Mouse (Mus musculus) heart, embryonic 16.5 days (tissue): ENCODE results near the gene Nrip1. TPM values are rescaled to one million over a fixed set of nuclear protein-coding genes. Genes with fewer than 3 reads are reported as not detected.

ENCODE experiments used
- ATAC-seq: fragments of 200-750 bp; cut with Nextera tagmentation; replicated peaks from 2 replicates; pipeline ENCODE4 v1.8.0; 2017; ENCODE audit warnings: moderate number of reproducible peaks; ENCODE audit not compliant: insufficient read depth, low FRiP score; ENCODE audit errors: extremely low read depth
- H3K27ac ChIP-seq: fragments of 300-500 bp; sonication (generic); 2 replicates; pipeline ENCODE4 v1.5.1; 2014; ENCODE audit warnings: mild to moderate bottlenecking, low read length, control low read depth, moderate library complexity
- H3K27me3 ChIP-seq: fragments of 300-500 bp; sonication (generic); 2 replicates; pipeline ENCODE4 v1.6.1; 2014; ENCODE audit warnings: low read length, mixed read lengths; ENCODE audit not compliant: control insufficient read depth, insufficient read depth
- H3K36me3 ChIP-seq: fragments of 300-500 bp; sonication (generic); 2 replicates; pipeline ENCODE4 v1.6.1; 2014; ENCODE audit not compliant: control insufficient read depth, insufficient read depth
- H3K4me1 ChIP-seq: fragments of 300-500 bp; sonication (generic); 2 replicates; pipeline ENCODE4 v1.6.1; 2014; ENCODE audit warnings: low read length, mixed read lengths; ENCODE audit not compliant: control insufficient read depth, insufficient read depth
- H3K4me2 ChIP-seq: fragments of 300-500 bp; sonication (generic); 2 replicates; pipeline ENCODE4 v1.6.1; 2014; ENCODE audit warnings: low read depth, mild to moderate bottlenecking, control low read depth, low read length
- H3K4me3 ChIP-seq: fragments of 300-500 bp; sonication (generic); 2 replicates; pipeline ENCODE4 v1.5.1; 2014; ENCODE audit warnings: mild to moderate bottlenecking, control low read depth, low read length
- H3K9ac ChIP-seq: fragments of 300-500 bp; sonication (generic); 2 replicates; pipeline ENCODE4 v1.6.1; 2014; ENCODE audit warnings: low read length, control low read depth
- H3K9me3 ChIP-seq: fragments of 300-500 bp; sonication (generic); replicated peaks from 2 replicates; pipeline ENCODE4 v1.6.1; 2016; ENCODE audit warnings: low read length; ENCODE audit not compliant: control insufficient read depth
- WGBS: fragments of 180-500 bp; shearing (Covaris S2); extraction: QIAGEN DNeasy Blood & Tissue Kit; methylation state at CpG from one replicate; pipeline ENCODE4 v1.1.7; 2014; 5-methylcytosine and 5-hydroxymethylcytosine counted together
- polyA plus RNA-seq: library from polyadenylated mRNA; unstranded; fragments of >200 nt; fragmentation: Nextera tagmentation; extraction: Ambion mirVana; gene quantifications from 2 replicates; pipeline ENCODE4 v1.2.1, GENCODE M21; 2015

The Nrip1 gene
- polyA plus RNA-seq, 1 experiment from 2014 or later, result 23.1 TPM

DNA sequence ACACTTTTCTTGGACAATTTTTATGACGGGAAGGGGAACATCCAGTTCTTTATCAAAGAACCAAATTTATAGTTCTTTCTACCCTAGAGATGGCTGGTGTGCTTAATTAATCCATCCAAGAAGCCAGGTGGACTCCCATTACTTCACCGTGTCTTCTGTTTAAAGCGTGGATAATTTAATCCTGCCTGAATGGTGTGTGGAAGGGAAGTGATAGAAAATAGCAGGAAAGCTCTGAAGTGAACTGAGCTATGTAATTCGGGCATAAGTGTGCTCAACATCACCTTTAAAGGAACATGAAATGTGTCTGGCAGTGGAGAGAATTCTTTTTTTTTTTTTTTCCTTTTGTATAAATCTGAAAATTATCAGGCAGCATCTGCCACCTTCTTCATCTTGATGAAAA is 12.4 kb upstream of the Nrip1 start:
- H3K27me3 ChIP-seq, result no peaks in the 10 kb centered on the region
- WGBS, result 82% methylated on average over 4 of the region's 4 CpGs
- H3K4me1 ChIP-seq, result no peaks in the 10 kb centered on the region
- H3K4me3 ChIP-seq, result no peak overlapping the region
- ATAC-seq, result no peak
- no peak overlapping the region for H3K9ac ChIP-seq
- no peaks in the 10 kb centered on the region for H3K36me3 ChIP-seq
- no peak overlapping the region for H3K27ac ChIP-seq
- H3K4me2 ChIP-seq, result no peak overlapping the region
- no peaks in the 10 kb centered on the region for H3K9me3 ChIP-seq

DNA sequence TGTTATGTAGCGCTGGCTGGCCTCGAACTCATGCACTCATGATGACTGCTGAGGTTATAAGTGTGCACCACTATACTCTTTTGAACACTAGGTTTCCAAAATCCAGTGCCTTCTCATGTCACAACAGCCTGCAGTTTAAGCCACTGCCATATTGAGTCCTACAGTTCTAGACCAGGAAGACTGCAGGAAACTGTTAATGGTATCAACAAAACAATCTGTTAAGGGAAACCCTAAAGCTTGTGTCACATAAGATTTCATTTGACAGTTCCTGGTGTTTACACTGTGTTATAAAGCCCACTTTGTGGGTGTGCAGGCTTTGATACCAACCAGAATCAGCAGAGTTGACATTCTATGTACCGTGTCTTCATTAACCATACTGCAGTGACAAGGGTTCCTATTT is 3.6 kb upstream of the Nrip1 start:
- Histone ChIP-seq H3K4me2 (no peak overlapping the region), H3K27me3 (no peaks in the 10 kb centered on the region), H3K4me1 (no peaks in the 10 kb centered on the region), H3K4me3 (no peak overlapping the region), H3K9me3 (no peaks in the 10 kb centered on the region), H3K36me3 (no peaks in the 10 kb centered on the region), H3K9ac (no peak overlapping the region), H3K27ac (no peak overlapping the region)
- 89% methylated on average over 3 of the region's 3 CpGs for WGBS
- ATAC-seq, result no peak

- Histone ChIP-seq H3K4me1 (no peaks in the 10 kb centered on the region), H3K27me3 (no peaks in the 10 kb centered on the region), H3K4me3 (no peak overlapping the region), H3K4me2 (no peak overlapping the region), H3K9me3 (no peaks in the 10 kb centered on the region), H3K9ac (no peak overlapping the region), H3K27ac (no peak overlapping the region), H3K36me3 (no peaks in the 10 kb centered on the region)
- 80% methylated on average over 8 of the region's 8 CpGs for WGBS
- no peak for ATAC-seq
Measured at GRCm38 (mm10) chr16:76376661-76377060, 3.0 kb upstream of the Nrip1 start.

- H3K4me2 ChIP-seq, result peak overlapping the region; percentile 77
- peaks cover 18% of the 10 kb centered on the region for H3K4me1 ChIP-seq
- no peaks in the 10 kb centered on the region for H3K9me3 ChIP-seq
- no peaks in the 10 kb centered on the region for H3K27me3 ChIP-seq
- WGBS, result under 1% methylated on average over 66 of the region's 70 CpGs
- ATAC-seq, result peak; percentile 89
- H3K9ac ChIP-seq, result peak overlapping the region; percentile 96
- H3K27ac ChIP-seq, result peak overlapping the region; percentile 98
- peak overlapping the region; percentile 88 for H3K4me3 ChIP-seq
- H3K36me3 ChIP-seq, result no peaks in the 10 kb centered on the region
Measured at GRCm38 (mm10) chr16:76372941-76373561, 576 bp downstream of the Nrip1 start.

GRCm38 (mm10) chr16:76372045-76372940 is 1.3 kb downstream of the Nrip1 start:
- no peaks in the 10 kb centered on the region for H3K9me3 ChIP-seq
- H3K4me2 ChIP-seq, result peak overlapping the region; percentile 65
- H3K4me3 ChIP-seq, result peak overlapping the region; percentile 88
- H3K36me3 ChIP-seq, result no peaks in the 10 kb centered on the region
- WGBS, result 0% methylated on average over 67 of the region's 102 CpGs
- peak overlapping the region; percentile 98 for H3K27ac ChIP-seq
- no peaks in the 10 kb centered on the region for H3K27me3 ChIP-seq
- peak; percentile 53 for ATAC-seq
- peak overlapping the region; percentile 96 for H3K9ac ChIP-seq
- H3K4me1 ChIP-seq, result peaks cover 18% of the 10 kb centered on the region

DNA sequence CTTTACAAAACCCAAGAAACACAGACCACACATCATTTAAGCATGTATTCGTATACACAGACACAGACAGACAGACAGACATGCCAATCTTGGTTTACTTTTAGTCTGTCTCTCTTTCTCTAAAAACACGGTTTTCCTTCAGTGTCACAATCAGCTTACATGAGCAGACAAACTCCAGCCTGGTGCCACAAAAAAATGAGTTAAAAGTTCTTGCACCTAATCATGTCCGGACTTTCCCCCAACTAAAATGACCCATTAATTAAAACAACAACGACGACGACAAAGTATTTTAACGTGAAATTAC is 2.1 kb downstream of the Nrip1 start:
- Histone ChIP-seq H3K27ac (peak overlapping the region; percentile 98), H3K4me3 (peak overlapping the region; percentile 88), H3K9me3 (no peaks in the 10 kb centered on the region), H3K9ac (peak overlapping the region; percentile 96), H3K4me2 (peak overlapping the region; percentile 65), H3K4me1 (peaks cover 18% of the 10 kb centered on the region), H3K27me3 (no peaks in the 10 kb centered on the region), H3K36me3 (no peaks in the 10 kb centered on the region)
- WGBS, result 4% methylated on average over 7 of the region's 7 CpGs
- ATAC-seq, result no peak

DNA sequence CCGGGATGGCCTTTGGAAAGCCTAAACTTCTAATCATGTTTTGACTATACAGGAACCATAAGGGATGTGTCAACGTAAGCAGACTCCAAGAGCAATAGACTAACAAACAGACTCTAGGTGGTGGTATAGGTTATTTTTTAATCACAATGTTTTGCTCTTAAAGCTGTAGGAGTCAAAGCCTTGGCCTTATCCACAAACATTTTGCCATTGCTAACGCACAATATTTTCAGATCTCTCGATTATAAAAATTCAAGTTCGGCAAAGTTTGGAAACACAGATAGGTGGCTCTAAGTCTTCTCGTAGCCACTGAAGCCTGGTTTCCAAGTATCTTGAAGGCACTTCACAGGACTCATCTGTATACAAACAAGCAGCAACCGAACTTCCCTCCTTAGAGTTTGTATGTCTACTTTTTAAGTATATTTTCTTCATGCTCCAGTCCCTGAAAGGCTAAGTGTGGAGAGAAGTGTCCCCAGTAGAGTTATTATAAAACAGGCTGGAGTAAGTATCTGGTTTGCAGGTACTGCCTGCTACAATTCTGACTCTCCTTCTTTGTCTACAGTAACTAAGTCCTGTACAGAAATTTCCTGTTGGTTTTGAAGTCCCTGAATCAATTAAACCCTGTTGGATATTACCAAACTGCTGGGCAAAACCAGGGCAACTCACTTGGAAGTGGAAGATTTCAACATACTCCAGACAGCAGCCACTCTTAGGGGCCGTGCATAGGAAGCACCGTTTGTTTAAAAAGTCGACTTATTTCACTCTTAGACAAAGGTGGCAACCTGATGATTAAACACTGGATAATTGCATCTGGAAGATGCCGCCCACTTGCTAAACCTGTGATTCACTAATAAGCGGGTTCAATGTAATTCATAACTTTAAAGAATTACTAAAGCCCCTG is 2.7 kb downstream of the Nrip1 start:
- H3K4me1 ChIP-seq, result peaks cover 18% of the 10 kb centered on the region
- H3K36me3 ChIP-seq, result no peaks in the 10 kb centered on the region
- H3K27ac ChIP-seq, result peak overlapping the region; percentile 26
- H3K4me2 ChIP-seq, result peak overlapping the region; percentile 65
- ATAC-seq, result no peak
- H3K27me3 ChIP-seq, result no peaks in the 10 kb centered on the region
- H3K9me3 ChIP-seq, result no peaks in the 10 kb centered on the region
- H3K4me3 ChIP-seq, result peak overlapping the region; percentile 88
- H3K9ac ChIP-seq, result peak overlapping the region; percentile 96
- 36% methylated on average over 12 of the region's 12 CpGs for WGBS

DNA sequence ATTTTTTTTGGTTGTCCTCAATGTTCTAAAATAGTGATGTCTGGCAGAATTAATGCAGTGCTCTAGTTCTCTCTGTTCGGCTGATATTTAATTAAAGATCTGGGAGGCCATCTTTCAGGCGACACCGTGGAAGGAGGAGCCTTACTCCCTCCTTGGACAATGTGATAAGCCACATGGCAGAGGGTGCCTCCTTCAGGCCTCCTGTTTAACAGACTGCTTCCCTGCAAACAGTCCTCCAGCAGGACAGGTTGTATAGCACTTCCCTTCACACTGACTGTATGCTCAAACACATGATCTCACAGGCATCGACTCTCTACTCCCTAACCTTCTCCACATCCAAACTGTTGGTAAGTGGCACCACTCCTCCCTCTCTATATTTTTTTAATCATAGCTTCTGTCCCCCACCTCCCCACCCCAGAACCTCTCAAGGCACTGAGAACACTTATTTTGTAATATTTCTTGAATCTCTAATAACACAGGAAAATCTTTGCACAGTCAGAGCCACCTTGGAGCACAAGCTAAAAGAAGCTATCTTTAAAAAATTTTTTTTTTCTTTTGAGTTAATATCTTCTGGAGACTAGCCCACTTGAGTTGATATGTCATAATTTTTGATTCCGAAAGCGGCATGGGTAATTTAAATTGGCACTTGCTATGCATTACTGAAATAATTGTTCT is 3.4 kb downstream of the Nrip1 start:
- H3K9me3 ChIP-seq, result no peaks in the 10 kb centered on the region
- no peak for ATAC-seq

More for the DNA sequence above, 3.4 kb downstream of the Nrip1 start:
- Histone ChIP-seq H3K27me3 (no peaks in the 10 kb centered on the region), H3K36me3 (no peaks in the 10 kb centered on the region), H3K4me2 (peak overlapping the region; percentile 65), H3K4me1 (peaks cover 20% of the 10 kb centered on the region), H3K4me3 (no peak overlapping the region), H3K9ac (no peak overlapping the region), H3K27ac (no peak overlapping the region)
- 32% methylated on average over 6 of the region's 6 CpGs for WGBS
